Mouse (Mus musculus): ENCODE measurements around the gene Ccdc189.

GRCm38 (mm10) chr7:127583260-127583659 lies 5.1 kb downstream of the Ccdc189 start:
- TF ChIP-seq MAFK (IDR thresholded peaks at IDR 0.05; ENCODE audit: insufficient read depth, low read depth, low read length) (no peak), ZNF384 (IDR thresholded peaks at IDR 0.05; ENCODE audit: low read depth, low read length) (no peak), HCFC1 (IDR thresholded peaks at IDR 0.05; ENCODE audit: borderline replicate concordance, insufficient read depth, low read length) (no peak), ZC3H11A (IDR thresholded peaks at IDR 0.05; ENCODE audit: borderline replicate concordance, low read depth, low read length) (no peak), CHD2 (IDR thresholded peaks at IDR 0.05; ENCODE audit: low read depth, low read length) (no peak)

All from ES-E14 (cell line).